Mouse (Mus musculus): ENCODE results near the gene Mpg. TPM values are rescaled to one million over a fixed set of nuclear protein-coding genes. Genes with fewer than 3 reads are reported as not detected.

Gene Mpg
- total RNA-seq, 2 experiments from 2014 or later = 17.5 to 19.1 TPM

DNA sequence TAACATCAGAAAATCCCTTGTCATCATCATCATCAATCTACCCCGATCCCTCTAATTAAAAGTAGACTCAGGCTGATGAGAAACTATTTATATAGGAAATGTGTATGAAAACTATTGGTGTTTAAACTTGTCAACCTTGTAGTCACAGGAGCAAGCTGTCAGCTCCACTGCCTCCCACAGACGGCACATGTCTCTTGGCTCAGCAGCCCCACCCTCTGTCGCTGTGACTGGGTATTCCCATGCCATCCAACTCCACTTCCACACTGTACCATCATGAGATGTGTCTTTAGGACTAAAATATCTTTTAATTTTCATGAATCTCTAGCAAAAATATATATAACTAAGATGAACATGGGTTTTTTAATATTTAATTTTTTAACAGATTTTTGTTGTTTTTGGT, 22.0 kb downstream of the Mpg start:
- intact Hi-C loops (cut with DNase I) = no loop called here
- DNase-seq (ENCODE audit: extremely low spot score in 1 of 2, low spot score in 2 of 2) = no peak
- Histone ChIP-seq H3K27ac (no peak overlapping the region), H3K4me3 (no peak overlapping the region)
- no peak for TF ChIP-seq CTCF (IDR thresholded peaks at IDR 0.05)

DNA sequence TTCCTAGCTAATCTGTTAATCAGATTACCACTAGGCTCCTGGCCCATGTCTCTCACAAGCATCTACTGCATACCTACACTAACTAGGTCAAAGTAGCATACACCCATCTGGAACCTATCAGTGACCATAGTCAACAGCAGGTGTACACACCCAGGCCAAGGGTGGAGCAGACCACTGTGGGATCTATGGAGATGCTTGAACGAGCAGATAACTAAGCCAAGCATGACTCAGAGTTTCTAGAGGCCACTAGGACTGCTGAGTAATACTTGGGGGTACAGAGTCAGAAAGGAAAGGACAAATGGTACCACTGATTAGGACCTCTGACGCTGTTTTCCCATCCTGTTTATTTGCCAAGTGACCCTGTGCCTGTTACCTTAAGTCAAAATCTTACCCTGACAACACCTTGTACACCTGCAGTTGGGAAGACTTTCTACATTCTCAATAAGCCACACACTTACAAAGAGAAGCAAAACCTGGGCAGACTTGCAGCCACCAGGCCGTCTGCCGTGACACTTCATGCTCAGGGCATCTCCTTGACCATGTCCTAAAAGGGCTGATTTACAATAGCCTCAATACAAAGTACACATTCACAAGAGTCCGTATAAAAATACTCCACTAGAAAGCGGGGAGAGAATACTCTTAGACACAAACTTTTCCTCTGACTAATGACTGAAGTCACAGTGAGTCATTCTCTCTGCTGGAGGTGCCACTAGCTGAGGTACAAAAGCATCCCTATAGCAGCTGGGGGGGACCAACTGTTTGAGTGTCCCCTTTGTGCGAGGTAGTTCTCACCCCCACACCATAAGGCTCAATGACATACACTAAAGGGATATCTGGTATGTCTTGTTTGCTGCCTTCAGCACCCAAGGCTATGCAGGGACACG, 24.8 kb downstream of the Mpg start:
- Histone ChIP-seq H3K27ac (no peak overlapping the region), H3K4me3 (no peak overlapping the region)
- intact Hi-C loops (cut with DNase I) = no loop called here
- no peak for DNase-seq (ENCODE audit: extremely low spot score in 1 of 2, low spot score in 2 of 2)
- no peak for TF ChIP-seq CTCF (IDR thresholded peaks at IDR 0.05)

DNA sequence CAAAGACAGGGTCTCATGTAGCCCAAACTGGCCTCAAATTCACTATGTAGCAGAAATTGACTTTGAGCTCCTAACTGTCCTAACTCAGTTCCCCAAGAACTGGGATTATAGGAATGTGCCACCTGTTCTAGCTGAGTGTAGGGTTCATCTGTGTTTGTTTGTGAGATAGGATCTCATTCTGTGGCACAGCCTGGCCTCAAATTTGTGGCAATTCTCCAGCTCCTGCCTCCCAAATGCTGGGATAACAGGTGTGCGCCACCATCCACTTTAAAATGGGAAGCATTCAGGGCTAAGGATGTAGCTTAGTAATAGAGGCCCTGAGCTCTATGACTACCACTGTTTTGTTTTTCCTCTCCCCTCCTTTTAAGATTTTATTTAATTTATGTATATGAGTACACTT, 26.8 kb downstream of the Mpg start:
- no peak for DNase-seq (ENCODE audit: extremely low spot score in 1 of 2, low spot score in 2 of 2)
- intact Hi-C loops (cut with DNase I) = no loop called here
- no peak overlapping the region for H3K4me3 ChIP-seq
- no peak for TF ChIP-seq CTCF (IDR thresholded peaks at IDR 0.05)
- H3K27ac ChIP-seq = no peak overlapping the region

DNA sequence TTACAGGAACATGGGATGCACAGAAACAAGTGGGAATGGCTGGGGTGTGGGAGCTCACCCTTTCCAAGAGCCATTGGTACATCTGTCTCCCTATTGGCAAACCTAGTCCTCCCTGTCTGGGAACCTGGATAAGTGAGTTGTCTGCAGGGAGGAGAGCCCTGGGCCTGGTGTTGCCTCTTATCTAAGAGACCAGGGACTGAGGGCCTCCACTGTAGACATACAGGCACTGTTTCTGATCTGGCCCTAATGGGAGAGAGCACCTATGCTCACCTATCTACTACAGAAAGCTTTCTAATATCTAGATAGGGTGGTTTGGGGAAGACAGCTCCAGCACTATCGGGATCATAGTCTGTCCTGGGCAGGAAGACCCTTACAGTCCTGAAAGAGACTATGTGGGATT, 29.8 kb downstream of the Mpg start:
- Histone ChIP-seq H3K4me3 (no peak overlapping the region), H3K27ac (no peak overlapping the region)
- no peak for TF ChIP-seq CTCF (IDR thresholded peaks at IDR 0.05)
- intact Hi-C loops (cut with DNase I) = no loop called here
- no peak for DNase-seq (ENCODE audit: extremely low spot score in 1 of 2, low spot score in 2 of 2)

DNA sequence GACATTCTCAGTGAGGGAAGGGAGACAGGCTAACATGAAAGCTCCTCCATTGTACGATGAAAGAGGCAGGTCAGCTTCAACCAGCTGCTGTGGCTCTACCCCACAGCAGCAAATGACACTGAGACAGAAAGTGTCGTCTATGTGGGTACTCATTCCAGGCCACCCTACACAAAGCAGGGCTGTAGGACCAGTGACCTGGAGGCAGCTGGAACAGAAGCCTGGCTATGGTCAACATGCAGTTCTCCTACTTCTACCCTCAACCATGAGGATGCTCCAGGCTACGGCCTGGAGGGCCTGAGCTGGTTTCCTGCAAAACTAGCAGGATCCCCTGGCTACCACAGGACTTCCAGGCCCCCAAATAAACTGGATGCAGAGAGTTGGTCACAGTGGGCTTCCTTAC, 30.3 kb downstream of the Mpg start:
- intact Hi-C loops (cut with DNase I) = no loop called here
- TF ChIP-seq CTCF (IDR thresholded peaks at IDR 0.05) = no peak
- H3K27ac ChIP-seq = no peak overlapping the region

DNA sequence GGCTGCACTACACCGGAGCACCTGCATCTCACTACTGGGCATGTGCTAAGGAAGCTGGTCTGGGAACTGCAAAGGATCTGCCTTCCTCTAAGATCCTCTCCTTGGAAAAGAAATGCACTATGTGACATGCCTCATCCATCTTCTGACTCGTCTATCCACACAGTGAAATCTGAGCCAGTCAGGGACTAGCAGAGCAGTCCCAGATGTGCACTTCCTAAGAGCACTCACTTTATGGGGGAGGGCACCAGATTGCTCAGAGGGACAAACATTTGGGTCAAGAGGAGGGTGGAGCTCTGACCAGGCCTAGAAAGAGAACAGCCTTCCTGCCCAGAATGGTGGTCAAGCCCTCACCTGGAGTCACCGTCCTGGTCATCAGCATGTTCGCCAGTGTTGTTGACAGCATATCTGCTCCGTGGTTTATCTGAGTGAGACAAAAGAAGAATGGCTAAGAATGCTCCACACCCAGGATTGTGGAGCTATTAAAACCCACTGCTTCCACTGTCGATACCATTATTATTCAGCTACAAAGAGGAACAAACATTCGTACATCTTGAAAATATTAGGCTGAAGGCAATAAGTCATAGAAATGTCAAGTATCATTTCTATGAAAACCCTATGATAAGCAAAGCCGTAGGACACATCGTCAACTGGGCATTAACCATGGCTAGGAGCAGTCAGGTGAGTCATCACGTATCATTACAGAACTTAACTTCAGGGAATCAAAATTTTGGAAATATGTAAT, 36.5 kb downstream of the Mpg start:
- DNase-seq (ENCODE audit: extremely low spot score in 1 of 2, low spot score in 2 of 2) = no peak
- H3K27ac ChIP-seq = no peak overlapping the region

More for the DNA sequence above, 30.3 kb downstream of the Mpg start:
- DNase-seq (ENCODE audit: extremely low spot score in 1 of 2, low spot score in 2 of 2) = no peak
- no peak overlapping the region for H3K4me3 ChIP-seq

DNA sequence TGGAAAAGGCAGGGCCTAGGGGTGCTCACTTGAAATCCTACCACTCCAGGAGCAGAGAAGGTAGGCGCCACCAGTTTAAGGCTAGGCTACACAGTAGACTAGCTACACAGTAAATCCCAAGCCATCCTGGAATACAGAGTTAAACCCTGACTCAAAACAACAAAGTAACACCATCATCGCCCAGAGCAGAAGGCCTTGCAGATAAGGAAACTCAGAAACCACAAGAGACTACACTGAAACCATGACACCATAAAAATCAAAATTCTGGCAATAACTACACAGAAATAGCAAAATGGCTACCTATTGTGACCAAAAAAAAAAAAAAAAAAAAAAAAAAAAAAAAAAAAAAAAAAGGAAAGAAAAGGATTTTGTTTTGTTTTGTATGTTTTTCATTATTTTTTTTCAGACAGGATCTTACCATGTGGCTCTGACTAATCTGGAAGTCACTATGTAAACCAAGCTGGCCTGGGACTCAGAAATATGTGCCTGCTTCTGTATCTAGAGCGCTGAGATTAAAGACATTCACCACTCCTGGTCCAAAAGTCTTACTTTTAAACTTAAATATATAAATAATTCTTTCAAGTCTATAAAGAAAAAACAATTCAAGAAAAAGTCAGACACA, 38.9 kb downstream of the Mpg start:
- H3K27ac ChIP-seq = no peak overlapping the region
- intact Hi-C loops (cut with DNase I) = no loop called here
- H3K4me3 ChIP-seq = no peak overlapping the region
- no peak for TF ChIP-seq CTCF (IDR thresholded peaks at IDR 0.05)
- no peak for DNase-seq (ENCODE audit: extremely low spot score in 1 of 2, low spot score in 2 of 2)

More for the DNA sequence above, 36.5 kb downstream of the Mpg start:
- no peak for TF ChIP-seq CTCF (IDR thresholded peaks at IDR 0.05)
- no peak overlapping the region for H3K4me3 ChIP-seq
- intact Hi-C loops (cut with DNase I) = no loop called here

DNA sequence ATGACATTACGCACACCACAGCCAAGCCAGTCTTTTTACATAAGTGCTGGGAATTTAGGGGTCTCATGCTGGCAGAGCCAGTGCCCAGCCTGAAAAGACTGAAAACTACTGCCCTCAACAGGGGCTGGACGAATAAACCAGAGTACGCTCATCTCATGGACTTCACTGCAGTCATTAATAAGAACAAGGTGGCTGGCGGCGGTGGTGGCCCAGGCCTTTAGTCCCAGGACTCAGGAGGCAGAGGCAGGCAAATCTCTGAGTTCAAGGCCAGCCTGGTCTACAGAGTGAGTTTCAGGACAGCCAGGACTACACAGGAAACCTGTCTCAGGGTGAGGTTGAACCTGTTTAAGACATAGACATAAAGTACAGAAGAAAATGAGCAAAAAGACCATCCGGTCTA, 39.9 kb downstream of the Mpg start:
- Histone ChIP-seq H3K4me3 (no peak overlapping the region), H3K27ac (no peak overlapping the region)
- TF ChIP-seq CTCF (IDR thresholded peaks at IDR 0.05) = no peak
- intact Hi-C loops (cut with DNase I) = no loop called here
- no peak for DNase-seq (ENCODE audit: extremely low spot score in 1 of 2, low spot score in 2 of 2)

DNA sequence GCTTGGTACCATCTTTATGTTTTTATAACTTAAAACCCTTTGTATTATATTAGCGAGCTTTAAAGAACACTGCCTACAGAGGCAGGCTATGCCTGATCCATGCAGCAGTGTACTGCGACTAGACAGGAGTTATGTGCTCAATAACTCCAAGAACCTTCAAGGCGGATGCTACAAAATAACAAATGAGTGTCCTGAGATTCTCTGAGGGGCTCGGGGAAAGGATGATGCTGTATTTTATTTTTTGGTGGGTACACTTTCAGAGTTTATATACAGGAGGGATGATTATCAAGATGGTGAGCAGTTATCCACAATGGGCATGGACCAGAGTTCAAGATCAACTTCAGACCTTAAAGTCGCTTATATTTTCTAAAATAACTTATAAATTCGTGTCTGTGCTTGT, 40.5 kb downstream of the Mpg start:
- intact Hi-C loops (cut with DNase I) = no loop called here
- peak overlapping the region; percentile 87 for H3K4me3 ChIP-seq
- no peak for TF ChIP-seq CTCF (IDR thresholded peaks at IDR 0.05)
- H3K27ac ChIP-seq = peak overlapping the region; percentile 97
- no peak for DNase-seq (ENCODE audit: extremely low spot score in 1 of 2, low spot score in 2 of 2)

DNA sequence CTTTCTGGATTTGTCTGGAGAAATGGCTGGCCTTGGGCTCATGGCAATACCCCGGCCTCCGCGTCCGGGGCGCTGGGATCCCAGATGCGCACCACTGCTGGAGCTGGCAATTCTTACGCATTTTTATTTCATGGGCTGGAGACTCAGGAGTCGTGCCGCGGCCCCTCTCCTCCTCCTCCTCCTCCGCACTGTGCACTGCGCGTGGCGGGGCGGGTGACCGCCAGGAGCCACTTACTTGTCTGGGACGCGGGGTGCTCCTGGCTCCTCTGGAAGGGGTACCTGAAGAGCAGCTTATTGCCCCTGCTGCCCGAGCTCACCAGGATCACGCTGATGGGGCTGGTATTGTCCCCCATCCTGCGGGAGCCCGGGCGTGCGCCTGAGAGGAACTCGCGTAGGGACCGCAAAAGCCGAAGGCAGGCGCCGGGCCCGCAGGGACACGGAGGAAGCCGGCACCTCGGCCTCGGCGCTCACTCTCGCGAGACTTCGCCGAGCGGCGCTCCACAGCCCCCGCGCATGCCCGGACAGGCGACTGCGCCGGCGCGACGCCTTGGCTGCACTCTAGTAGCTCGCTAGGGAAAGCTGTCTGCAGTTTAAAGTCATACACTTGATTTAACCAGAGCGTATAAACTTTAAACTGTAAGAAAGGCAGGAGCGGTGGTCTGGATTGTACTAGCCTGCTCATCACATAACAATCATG, 41.0 kb downstream of the Mpg start, which contains the start of gene Nprl3:
TSS of gene Nprl3 (minus strand) at position 520 of the 697 bp plus-strand sequence.
- TF ChIP-seq CTCF (IDR thresholded peaks at IDR 0.05) = no peak; the same call in 1 of the 2 replicates
- intact Hi-C loops (cut with DNase I) = no loop called here
- Histone ChIP-seq H3K4me3 (peak within 1 kb of the TSS; percentile 87), H3K27ac (peak within 1 kb of the TSS; percentile 97)
- peak; percentile 96 for DNase-seq (ENCODE audit: extremely low spot score in 1 of 2, low spot score in 2 of 2)

DNA sequence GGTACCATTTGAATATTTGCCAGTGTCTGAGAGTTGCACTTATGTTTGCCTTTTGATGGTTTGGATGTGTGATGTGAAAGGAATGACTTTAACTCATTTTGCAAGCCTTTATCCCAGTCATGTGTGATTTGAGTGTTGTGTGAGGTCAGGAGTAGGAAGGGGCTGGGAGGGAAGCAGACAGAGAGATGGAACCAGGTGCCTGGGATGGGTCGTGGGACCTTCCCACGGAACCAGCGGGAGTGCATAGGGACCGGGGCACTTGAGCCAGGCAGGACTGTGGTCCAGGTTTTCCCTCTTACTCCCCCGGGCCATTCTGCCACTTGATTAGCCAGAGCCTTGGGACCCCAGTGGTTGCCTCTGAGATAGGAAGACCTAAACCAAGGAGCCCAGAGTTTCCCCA, 41.7 kb downstream of the Mpg start:
- intact Hi-C loops (cut with DNase I) = no loop called here
- no peak for TF ChIP-seq CTCF (IDR thresholded peaks at IDR 0.05)
- Histone ChIP-seq H3K4me3 (peak overlapping the region; percentile 87), H3K27ac (peak overlapping the region; percentile 97)
- DNase-seq (ENCODE audit: extremely low spot score in 1 of 2, low spot score in 2 of 2) = no peak
